Mouse (Mus musculus): ENCODE results near the gene Rnf220.

GRCm38 (mm10) chr4:117397128-117397527 is 99.7 kb downstream of the Rnf220 start:
- TF ChIP-seq CTCF (IDR thresholded peaks at IDR 0.05; ENCODE audit: low read depth) (no peak), EP300 (IDR thresholded peaks at IDR 0.05; ENCODE audit: low read depth) (no peak)

All from liver, postnatal 0 days (tissue).